Mouse (Mus musculus) ovary, postnatal 10 days (tissue): ENCODE results near the gene Rhpn2.

ENCODE experiments used
- DNase-seq: peaks from one replicate; pipeline ENCODE4 v3.0.0; 2022; ENCODE audit warnings: low spot score

Rhpn2 gene

DNA sequence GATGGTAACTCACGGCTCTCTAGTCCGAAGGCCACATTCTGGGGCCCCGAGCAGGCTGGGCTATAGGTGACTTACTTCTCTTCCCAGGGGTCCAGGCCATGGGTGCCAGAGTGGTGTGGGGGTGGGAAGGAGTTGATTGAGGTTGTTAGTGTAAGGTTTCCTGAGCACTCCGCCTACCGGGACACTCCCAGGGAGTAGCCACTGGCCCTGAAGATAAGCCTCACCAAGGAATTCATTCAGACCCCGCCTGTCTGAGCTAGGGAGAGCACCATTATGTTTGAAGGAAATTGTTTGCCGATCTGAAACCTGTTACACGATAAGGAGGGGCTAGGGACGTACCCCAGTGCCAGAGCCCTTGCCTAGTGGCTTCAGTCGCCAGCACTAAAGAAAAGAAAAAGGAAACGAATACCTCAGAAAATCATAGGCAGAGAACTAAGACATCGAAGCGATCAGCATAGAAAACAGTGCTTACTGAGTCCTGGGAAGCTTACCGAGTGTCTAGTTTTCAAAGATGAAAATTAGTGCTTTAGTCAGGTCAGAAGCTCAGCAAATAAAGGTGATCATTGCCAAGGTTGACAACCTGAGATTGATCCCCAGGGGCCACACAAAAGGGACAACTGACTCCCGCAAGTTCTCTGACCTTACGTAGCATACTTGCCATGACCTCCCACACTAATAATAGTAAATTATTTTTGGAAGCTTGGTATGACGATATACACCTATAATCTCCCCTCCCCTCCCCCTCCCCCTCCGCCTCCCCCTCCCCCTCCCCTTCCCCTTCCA is 14.1 kb downstream of the Rhpn2 start:
- DNase-seq = no peak

GRCm38 (mm10) chr7:35349022-35349421 is 15.1 kb downstream of the Rhpn2 start:
- no peak for DNase-seq

DNA sequence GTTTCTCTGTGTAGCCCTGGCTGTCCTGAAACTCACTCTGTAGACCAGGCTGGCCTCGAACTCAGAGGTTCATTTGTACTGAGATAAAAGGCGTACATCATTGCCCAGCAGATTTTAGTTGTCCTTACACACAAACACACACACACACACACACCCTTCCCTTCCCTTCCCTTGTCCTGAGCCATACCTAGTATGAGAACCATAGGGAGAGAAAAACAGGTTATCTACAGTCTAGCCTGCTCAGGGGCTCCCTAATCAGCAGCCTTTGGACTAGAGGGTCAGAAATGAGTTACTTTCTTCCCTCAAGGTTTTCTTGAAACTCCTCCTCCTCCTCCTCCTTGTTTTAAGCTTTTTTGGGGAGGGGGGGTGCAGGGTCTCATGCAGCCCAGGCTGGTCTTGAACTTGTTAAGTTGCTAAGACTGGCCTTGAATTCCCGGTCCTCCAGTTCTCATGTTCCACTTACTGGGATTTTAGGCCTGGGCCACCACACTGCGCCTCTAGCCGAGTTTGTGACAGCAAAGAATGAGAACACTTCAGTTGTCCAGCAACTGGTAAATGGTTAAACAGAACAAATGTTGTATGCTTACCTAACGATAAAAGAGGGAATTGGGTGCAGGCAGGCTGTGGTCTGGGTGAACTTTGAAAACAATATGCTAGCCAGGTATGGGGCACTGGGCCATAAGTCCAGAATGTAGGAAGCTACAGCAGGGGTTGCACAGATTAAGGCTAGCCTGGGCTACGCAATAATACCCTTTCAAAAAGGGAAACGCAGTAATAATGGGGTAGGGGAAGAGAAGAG is 16.1 kb downstream of the Rhpn2 start:
- DNase-seq = no peak

GRCm38 (mm10) chr7:35351155-35351554 is 17.2 kb downstream of the Rhpn2 start:
- DNase-seq = no peak

- DNase-seq = no peak
These were observed 19.3 kb downstream of the Rhpn2 start for GRCm38 (mm10) chr7:35353306-35353705.

DNA sequence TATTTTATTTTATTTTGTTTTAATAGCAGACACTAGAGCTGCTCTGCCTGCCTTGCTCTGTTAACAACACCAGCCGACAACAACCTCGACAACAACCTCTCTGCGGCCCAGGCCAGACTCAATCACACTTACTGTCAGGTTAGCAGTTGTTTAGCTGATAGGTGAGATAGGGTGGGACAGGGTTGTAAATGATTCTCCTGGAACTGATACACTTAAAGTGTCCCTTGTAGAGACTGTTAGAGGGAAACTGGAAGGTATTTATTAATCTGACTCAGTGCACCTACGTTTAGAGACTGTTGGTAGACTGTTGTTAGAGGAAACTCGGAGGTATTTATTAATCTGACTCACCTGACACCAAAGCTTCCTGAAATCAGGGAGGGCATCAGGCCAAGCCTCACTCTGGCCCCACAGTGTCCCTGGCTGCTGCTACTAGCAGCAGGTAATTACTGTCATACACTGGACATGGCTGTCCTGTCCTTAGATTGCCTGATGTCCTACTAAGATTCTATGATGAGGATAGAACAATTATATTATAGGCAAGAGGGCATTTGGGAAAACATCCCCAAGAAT is 21.4 kb downstream of the Rhpn2 start:
- no peak for DNase-seq

DNA sequence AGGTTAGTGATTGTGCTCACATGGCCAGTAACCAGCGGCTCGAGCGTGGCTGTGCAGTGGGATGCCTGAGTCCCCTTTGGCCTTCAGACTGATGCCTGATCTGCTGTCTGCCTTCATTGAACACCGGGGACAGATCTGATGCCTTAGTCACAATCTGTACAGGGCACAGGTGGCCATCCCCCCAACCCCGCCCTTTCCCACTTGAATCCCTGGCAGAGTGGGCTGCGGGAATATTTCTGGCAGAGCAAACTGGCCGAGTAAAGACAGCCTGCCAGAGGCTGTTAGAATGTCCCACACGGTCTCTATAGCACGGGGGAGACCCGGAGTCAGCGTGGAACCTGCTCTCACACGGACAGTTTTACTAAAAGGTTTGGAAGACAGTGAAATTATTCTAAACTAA is 23.7 kb downstream of the Rhpn2 start:
- no peak for DNase-seq

GRCm38 (mm10) chr7:35362253-35362652 is 28.3 kb downstream of the Rhpn2 start:
- no peak for DNase-seq

- DNase-seq = no peak
These were observed 28.9 kb downstream of the Rhpn2 start for GRCm38 (mm10) chr7:35362868-35363267.

DNA sequence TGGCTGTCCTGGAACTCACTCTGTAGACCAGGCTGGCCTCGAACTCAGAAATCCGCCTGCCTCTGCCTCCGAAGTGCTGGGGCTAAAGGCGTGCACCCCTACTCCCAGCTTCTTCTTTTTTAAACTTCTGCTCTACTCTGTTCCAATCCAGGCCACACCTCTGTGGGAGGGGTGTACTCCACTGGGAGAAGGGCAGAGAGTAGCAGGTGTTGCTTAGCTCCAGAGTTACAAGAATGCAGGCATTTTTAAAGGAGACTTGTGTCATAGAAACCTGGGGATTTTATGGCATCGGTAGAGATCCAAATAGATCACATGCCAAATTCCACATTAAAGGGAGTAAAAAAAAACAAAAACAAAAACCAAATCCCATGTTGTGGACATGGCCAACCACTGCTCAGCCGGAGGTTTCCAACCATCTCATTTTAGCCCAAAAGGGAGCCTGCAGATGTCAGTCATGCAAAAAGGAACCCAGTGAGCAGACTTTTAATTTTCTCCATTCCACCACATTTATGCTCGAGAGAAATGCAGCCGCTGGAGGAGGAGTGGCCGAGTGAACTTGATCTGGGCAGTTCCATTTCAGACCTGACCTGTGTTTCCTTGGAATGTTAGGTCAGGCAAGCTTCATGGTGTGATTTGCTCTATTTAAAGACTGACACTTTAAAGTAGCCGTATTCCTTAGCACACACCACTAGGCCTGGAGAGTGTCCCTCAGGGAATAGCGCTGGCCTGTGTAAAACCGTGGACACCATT is 31.4 kb downstream of the Rhpn2 start:
- DNase-seq = no peak

- DNase-seq = no peak
These were observed 37.1 kb downstream of the Rhpn2 start for GRCm38 (mm10) chr7:35371096-35371495.

- DNase-seq = no peak
These were observed 38.6 kb downstream of the Rhpn2 start for GRCm38 (mm10) chr7:35372483-35373017.

DNA sequence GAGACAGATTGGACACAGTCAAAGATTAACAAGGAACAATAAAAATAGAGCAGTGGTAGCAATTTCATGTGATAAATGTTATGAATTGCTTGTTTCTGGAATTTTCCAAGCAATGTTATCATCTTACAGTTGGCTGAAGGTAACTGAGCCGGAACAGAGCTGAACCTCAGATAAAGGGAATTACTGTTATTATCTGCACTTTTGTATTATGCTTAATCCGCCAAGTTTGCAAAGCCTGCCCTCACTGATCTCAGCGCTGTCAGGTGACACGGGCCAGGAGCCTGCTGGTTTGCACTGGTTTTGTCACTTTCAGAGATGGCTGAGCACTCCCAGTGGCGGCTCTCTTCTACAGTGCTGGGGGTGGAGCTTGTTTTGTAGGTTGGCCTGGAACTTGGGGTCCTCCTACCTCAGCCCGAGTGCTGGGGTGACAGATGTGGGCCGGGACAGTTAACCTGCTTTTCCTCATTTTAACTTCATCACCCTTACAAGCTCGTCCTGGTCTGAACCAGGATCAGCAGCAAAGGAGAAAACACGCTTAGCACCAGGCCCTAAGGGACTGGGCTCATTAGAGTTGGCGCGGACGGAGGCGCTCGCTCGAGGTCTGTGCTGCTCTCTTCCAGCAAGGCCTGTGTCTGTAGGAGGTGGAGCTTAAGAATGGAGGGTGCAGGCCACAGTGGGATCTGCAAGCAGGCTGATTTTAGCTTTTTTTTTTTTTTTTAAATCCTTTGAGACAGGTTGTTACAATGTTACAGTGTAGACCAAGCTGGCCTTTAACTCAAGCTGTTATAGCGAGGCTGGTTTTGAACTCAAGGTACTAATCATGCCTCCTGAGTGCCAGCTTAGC is 39.4 kb downstream of the Rhpn2 start:
- DNase-seq = no peak

GRCm38 (mm10) chr7:35374265-35374664 is 40.3 kb downstream of the Rhpn2 start:
- DNase-seq = no peak

DNA sequence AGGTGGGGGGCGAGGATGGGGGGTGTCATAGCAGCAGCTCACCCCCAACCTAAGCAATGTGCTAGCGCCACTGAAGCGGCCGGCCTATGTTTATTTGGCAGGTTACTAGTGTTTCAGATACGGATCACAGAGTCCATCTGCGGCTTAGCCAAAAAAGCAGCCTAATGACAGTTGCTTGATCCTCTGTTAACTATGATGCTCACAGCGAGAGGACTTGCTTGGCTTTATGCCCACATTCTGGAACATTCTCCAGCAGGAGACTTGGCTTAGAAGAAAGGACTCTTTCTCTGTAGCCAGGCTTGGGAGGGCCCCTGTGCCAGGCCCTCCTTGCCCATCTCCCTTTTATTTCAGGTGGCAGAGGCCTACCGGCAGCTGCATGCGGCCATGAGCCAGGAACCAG is 42.7 kb downstream of the Rhpn2 start:
- DNase-seq = no peak

- no peak for DNase-seq
These were observed 45.6 kb downstream of the Rhpn2 start for GRCm38 (mm10) chr7:35379492-35380119.

- no peak for DNase-seq
These were observed 46.4 kb downstream of the Rhpn2 start for GRCm38 (mm10) chr7:35380351-35380750.

GRCm38 (mm10) chr7:35381861-35382260 is 47.9 kb downstream of the Rhpn2 start:
- no peak for DNase-seq

DNA sequence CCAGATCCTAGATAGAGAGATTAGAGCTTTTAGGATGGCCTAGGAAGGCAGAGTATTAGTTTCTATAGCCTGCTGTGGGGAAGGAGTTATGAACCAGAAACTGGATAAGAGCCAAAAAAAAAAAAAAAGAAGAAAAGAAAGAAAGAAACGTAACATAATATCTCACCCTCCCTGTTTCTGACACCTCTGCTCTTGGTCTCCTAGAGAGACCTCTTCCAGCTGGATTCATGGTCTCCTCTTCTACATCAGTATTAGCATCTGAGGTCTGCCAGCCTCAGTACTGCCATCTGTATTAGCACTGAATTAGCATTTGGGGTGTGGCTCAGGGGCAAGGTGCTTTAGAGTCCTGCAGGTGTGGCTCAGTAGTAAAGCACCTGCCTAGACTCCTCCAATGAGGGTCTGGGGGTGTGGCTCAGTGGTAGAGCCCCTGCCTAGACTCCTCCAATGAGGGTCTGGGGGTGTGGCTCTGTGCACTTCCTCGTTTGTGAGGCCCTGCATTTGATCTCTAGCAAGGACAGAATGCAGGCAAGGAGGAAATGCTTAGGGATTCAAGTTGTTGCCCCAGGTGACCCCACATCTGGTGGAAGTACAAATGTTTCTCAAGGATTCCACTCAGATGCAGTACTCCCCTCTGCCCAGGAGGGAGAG is 48.9 kb downstream of the Rhpn2 start:
- no peak for DNase-seq

DNA sequence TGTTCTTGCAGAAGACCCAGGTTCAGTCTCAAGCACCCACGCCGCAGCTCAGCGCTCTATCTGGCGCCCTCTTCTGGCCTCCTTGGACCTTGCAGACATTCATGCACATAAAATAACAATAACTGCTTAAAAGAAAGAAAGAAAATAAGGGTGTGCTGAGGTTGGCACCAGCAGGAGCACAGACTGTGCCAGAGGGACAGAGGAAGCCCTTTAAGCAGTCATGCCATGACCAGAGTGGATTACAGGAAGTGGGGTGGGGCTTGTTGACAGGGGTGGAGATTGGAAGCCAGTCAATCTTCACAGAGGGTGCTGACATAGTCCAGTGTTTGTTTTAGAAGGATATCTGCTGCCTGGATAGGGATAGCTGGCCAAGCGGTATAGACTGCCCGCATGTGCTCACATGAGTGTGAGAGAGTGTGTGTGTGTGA is 52.6 kb downstream of the Rhpn2 start:
- DNase-seq = no peak
